Mouse (Mus musculus) cerebellum, adult 18-20 months (tissue): ENCODE measurements around the gene Srpk2.

ENCODE experiments used
- DNase-seq, 2 experiments: peaks; one replicate each; pipeline ENCODE4 v3.0.0; 2021

Srpk2 gene

GRCm38 (mm10) chr5:23500715-23501114 is 183.7 kb downstream of the Srpk2 start:
- no peak for DNase-seq

- DNase-seq, result no peak
These were observed 185.2 kb downstream of the Srpk2 start for GRCm38 (mm10) chr5:23499257-23499656.

GRCm38 (mm10) chr5:23497920-23498319 is 186.5 kb downstream of the Srpk2 start:
- DNase-seq, result no peak

- DNase-seq, result no peak
These were observed 187.5 kb downstream of the Srpk2 start for GRCm38 (mm10) chr5:23496933-23497332.

- DNase-seq, result no peak
These were observed 188.0 kb downstream of the Srpk2 start for GRCm38 (mm10) chr5:23496396-23496795.

- peak in 1 of 2 experiments; percentile 32 for DNase-seq
These were observed 193.6 kb downstream of the Srpk2 start for GRCm38 (mm10) chr5:23490797-23491196.

GRCm38 (mm10) chr5:23489231-23489630 is 195.2 kb downstream of the Srpk2 start:
- no peak for DNase-seq

- no peak for DNase-seq
These were observed 200.6 kb downstream of the Srpk2 start for GRCm38 (mm10) chr5:23483811-23484210.

- DNase-seq, result no peak
These were observed 211.1 kb downstream of the Srpk2 start for GRCm38 (mm10) chr5:23473098-23473873.

GRCm38 (mm10) chr5:23466546-23466945 is 217.9 kb downstream of the Srpk2 start:
- DNase-seq, result no peak

- no peak for DNase-seq
These were observed 219.7 kb downstream of the Srpk2 start for GRCm38 (mm10) chr5:23464743-23465142.

- DNase-seq, result no peak
These were observed 220.2 kb downstream of the Srpk2 start for GRCm38 (mm10) chr5:23464247-23464646.

GRCm38 (mm10) chr5:23461688-23462087 is 222.7 kb downstream of the Srpk2 start:
- DNase-seq, result no peak

GRCm38 (mm10) chr5:23453561-23453960 is 230.9 kb downstream of the Srpk2 start:
- peak in 1 of 2 experiments; percentile 16 for DNase-seq
